Mouse (Mus musculus) midbrain, embryonic 15.5 days (tissue): ENCODE results near the gene Slc16a10. TPM values are rescaled to one million over a fixed set of nuclear protein-coding genes. Genes with fewer than 3 reads are reported as not detected.

Experiments used
- ATAC-seq: fragments of 200-750 bp; cut with Nextera tagmentation; replicated peaks from 2 replicates; pipeline ENCODE4 v1.8.0; 2017; ENCODE audit warnings: moderate TSS enrichment
- H3K27ac ChIP-seq: fragments of 300-500 bp; sonication (generic); 2 replicates; pipeline ENCODE4 v1.5.1; 2015; ENCODE audit warnings: mild to moderate bottlenecking, inconsistent platforms
- H3K27me3 ChIP-seq: fragments of 300-500 bp; sonication (generic); replicated peaks from 2 replicates; pipeline ENCODE4 v1.6.1; 2015; ENCODE audit warnings: inconsistent platforms
- H3K36me3 ChIP-seq: fragments of 300-500 bp; sonication (generic); replicated peaks from 2 replicates; pipeline ENCODE4 v1.6.1; 2015; ENCODE audit warnings: inconsistent platforms
- H3K4me1 ChIP-seq: fragments of 300-500 bp; sonication (generic); 2 replicates; pipeline ENCODE4 v1.6.1; 2015; ENCODE audit warnings: inconsistent platforms
- H3K4me2 ChIP-seq: fragments of 300-500 bp; sonication (generic); 2 replicates; pipeline ENCODE4 v1.6.1; 2015; ENCODE audit warnings: inconsistent platforms, mild to moderate bottlenecking, moderate library complexity
- H3K4me3 ChIP-seq: fragments of 300-500 bp; sonication (generic); 2 replicates; pipeline ENCODE4 v1.5.1; 2015; ENCODE audit warnings: mild to moderate bottlenecking, inconsistent platforms
- H3K9ac ChIP-seq: fragments of 300-500 bp; sonication (generic); 2 replicates; pipeline ENCODE4 v1.6.1; 2015; ENCODE audit warnings: mild to moderate bottlenecking, inconsistent platforms
- H3K9me3 ChIP-seq: fragments of 300-500 bp; sonication (generic); 2 replicates; pipeline ENCODE4 v1.6.1; 2016; ENCODE audit warnings: inconsistent platforms
- WGBS: fragments of 180-500 bp; shearing (Covaris S2); methylation state at CpG from one replicate; pipeline ENCODE4 v1.1.7; 2015; ENCODE audit warnings: mixed read lengths; 5-methylcytosine and 5-hydroxymethylcytosine counted together
- polyA plus RNA-seq: library from polyadenylated mRNA; unstranded; fragments of >200 nt; fragmentation: Nextera tagmentation; extraction: Ambion mirVana; gene quantifications from 2 replicates; pipeline ENCODE4 v1.2.1, GENCODE M21; 2015

Slc16a10 gene
- polyA plus RNA-seq, 1 experiment from 2014 or later: 3.6 TPM

DNA sequence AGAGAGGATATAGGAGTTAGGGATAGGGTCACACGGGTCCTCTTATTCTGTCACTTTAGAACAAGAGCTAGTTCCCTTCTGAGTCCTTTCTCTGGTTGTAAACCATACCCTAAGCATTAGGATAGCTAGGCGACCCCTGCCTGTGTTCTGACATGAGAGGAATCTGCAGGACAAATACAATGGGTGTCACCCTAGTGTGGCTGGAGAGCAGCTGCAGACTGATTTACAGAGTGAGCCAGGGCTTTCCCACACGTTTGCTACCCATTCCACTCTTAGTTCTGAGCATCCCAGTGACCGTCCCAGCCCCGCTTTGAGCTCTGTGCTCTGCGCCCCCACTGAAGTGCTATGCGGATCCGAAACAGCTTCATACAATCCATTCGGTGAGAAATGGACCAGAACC lies 71.4 kb downstream of the Slc16a10 start:
- no peak overlapping the region for H3K4me2 ChIP-seq
- no peak for ATAC-seq
- WGBS: 68% methylated on average over 9 of the region's 9 CpGs
- H3K27ac ChIP-seq: no peak overlapping the region
- no peak overlapping the region for H3K9ac ChIP-seq
- H3K4me3 ChIP-seq: no peak overlapping the region
- H3K9me3 ChIP-seq: no peaks in the 10 kb centered on the region
- H3K36me3 ChIP-seq: no peaks in the 10 kb centered on the region
- H3K4me1 ChIP-seq: peaks cover 3% of the 10 kb centered on the region; the same call in 1 of the 2 replicates
- H3K27me3 ChIP-seq: no peaks in the 10 kb centered on the region

DNA sequence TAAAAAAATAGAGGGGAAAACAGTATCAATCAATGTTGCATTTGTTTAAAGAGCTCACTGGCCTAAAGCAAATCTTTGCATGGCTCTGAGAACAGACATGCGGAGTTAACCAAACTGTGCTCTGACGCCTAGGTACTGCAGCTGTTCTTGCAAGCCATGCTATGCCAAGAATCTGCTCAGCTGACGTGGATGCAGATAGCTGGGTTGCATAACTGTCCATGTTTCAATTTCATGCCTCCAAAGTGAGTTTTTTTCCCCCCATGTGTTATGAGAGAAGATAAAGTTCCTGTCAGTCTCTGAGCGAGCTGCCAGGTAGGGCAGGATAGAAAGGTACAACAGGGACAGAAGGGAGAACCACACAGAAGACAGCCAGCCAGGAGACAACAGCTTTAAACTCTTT lies 72.8 kb downstream of the Slc16a10 start:
- Histone ChIP-seq H3K4me2 (no peak overlapping the region), H3K27ac (no peak overlapping the region), H3K4me1 (peaks cover 8% of the 10 kb centered on the region; the same call in 1 of the 2 replicates), H3K9me3 (no peaks in the 10 kb centered on the region), H3K27me3 (no peaks in the 10 kb centered on the region), H3K9ac (no peak overlapping the region), H3K36me3 (no peaks in the 10 kb centered on the region), H3K4me3 (no peak overlapping the region)
- ATAC-seq: no peak
- 71% methylated on average over 4 of the region's 4 CpGs for WGBS

DNA sequence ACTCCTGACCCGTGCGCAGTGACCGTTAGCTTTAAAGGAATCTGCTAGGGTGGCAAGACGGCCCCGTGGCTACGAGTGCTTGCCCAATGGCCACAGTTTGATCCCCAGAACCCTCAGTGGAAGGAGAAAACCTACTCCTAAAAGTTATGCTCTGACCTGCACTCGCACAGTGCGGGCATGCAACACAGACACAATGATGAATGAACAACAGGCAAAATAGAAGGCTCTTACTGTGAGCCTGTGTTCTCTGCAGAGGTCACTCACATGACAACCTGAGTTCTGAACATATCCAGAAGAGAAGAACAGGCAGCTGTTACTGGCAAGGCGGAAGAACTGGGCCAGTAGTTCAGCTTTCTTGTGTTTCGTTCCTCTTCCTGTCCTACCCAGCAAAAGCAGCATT lies 73.5 kb downstream of the Slc16a10 start:
- Histone ChIP-seq H3K4me3 (no peak overlapping the region), H3K4me1 (peaks cover 8% of the 10 kb centered on the region; the same call in 1 of the 2 replicates), H3K9me3 (no peaks in the 10 kb centered on the region), H3K36me3 (no peaks in the 10 kb centered on the region), H3K27ac (no peak overlapping the region), H3K4me2 (no peak overlapping the region), H3K9ac (no peak overlapping the region), H3K27me3 (no peaks in the 10 kb centered on the region)
- 81% methylated on average over 10 of the region's 10 CpGs for WGBS
- no peak for ATAC-seq

DNA sequence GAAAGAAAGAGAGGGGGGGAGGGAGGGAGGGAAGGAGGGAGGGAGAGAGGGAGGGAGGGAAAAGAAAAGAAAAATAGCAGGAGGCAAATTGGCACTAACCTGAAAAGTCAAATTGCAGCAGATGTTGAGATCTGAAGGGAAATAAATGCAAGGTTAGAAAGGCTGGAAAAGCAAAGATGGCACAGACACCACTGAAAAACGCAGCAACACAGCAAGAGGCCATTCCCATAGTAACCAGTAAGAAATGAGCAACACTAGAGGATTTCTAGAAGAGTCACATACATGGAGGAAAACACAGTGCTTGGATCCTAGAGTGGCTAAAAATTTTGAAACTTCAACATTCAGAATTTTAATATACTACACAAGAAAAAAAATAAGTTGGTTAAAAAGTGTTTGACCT lies 74.5 kb downstream of the Slc16a10 start:
- H3K4me1 ChIP-seq: peaks cover 8% of the 10 kb centered on the region; the same call in 1 of the 2 replicates
- no peak overlapping the region for H3K9ac ChIP-seq
- H3K9me3 ChIP-seq: no peaks in the 10 kb centered on the region
- no peaks in the 10 kb centered on the region for H3K27me3 ChIP-seq
- no peak for ATAC-seq
- H3K27ac ChIP-seq: no peak overlapping the region
- no peak overlapping the region for H3K4me2 ChIP-seq
- no peak overlapping the region for H3K4me3 ChIP-seq
- 12% methylated on average over 1 of the region's 1 CpGs for WGBS
- no peaks in the 10 kb centered on the region for H3K36me3 ChIP-seq

DNA sequence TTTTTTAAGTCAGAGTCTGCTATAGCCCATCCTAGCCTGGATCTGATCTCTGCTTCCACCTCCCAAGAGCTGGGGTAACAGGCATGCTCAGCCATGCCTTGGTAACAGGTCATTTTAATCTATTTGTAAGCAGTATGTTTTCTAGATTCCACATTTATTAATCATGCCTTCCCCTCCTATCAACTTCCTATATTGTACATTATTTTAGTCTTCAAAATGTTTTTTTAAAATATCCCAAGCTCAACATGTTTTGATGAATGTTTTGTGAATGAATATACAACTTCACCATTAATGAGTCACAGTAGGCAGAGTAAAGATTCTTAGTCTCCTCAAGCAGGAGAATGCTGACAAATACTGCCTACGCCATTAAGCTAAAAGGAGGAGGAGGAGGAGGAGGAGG lies 75.0 kb downstream of the Slc16a10 start:
- ATAC-seq: no peak
- Histone ChIP-seq H3K9ac (no peak overlapping the region), H3K4me1 (peaks cover 8% of the 10 kb centered on the region; the same call in 1 of the 2 replicates), H3K36me3 (no peaks in the 10 kb centered on the region), H3K9me3 (no peaks in the 10 kb centered on the region), H3K4me2 (no peak overlapping the region), H3K4me3 (no peak overlapping the region), H3K27ac (no peak overlapping the region), H3K27me3 (no peaks in the 10 kb centered on the region)
- 0% methylated on average over 1 of the region's 1 CpGs for WGBS

DNA sequence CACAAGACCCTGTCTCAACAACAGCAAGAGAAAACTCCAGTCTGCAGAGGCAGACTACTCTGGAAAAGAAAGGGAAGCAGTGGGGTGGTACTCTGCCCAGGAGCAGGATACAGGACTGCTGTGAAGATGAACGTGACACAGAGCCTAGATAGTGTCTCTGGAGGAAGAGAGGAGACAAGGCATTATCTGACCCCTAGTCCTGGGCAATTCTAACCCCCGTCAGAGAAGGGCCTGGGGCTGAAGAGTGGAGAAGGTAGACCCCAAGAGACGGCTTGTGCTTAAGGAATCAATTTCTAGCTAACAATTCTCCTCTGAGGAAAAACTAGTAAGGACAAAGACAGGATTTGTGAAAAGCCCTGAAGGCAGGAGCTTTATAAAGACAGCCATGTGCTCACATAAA lies 76.7 kb downstream of the Slc16a10 start:
- H3K9ac ChIP-seq: no peak overlapping the region
- peaks cover 8% of the 10 kb centered on the region; the same call in 1 of the 2 replicates for H3K4me1 ChIP-seq
- no peaks in the 10 kb centered on the region for H3K27me3 ChIP-seq
- H3K27ac ChIP-seq: no peak overlapping the region
- H3K4me2 ChIP-seq: no peak overlapping the region
- no peak overlapping the region for H3K4me3 ChIP-seq
- no peak for ATAC-seq
- H3K36me3 ChIP-seq: no peaks in the 10 kb centered on the region
- WGBS: 19% methylated on average over 3 of the region's 3 CpGs
- no peaks in the 10 kb centered on the region for H3K9me3 ChIP-seq

DNA sequence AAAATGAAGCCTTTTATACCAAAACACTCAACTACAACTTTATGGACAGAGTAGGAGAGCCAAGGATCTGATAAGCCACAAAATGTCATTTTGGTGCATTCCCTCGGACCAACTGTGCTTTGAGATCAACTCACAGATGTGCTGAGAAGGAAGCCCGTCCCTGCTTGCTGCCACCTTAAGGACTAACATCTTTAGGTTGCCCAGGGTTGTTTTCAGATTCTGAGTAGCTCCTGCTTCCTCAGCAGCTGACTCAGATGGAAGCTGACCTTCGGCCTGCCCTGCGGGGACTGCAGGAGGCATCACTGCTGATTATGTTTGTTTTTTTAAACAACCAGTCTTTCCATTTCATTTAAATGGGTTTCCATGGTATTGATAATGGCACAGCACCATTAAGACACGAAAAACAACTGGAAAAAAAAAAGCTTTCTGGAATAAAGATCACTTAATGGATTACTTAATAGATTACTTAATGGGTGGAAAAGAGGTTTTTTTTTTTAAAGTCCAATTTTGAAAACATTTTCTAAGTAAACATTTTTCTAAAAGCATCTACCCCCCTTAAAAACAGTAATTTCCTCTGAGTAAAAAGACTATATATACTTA lies 78.7 kb downstream of the Slc16a10 start:
- H3K9ac ChIP-seq: no peak overlapping the region
- no peaks in the 10 kb centered on the region for H3K27me3 ChIP-seq
- no peak overlapping the region for H3K4me2 ChIP-seq
- no peaks in the 10 kb centered on the region for H3K9me3 ChIP-seq
- 38% methylated on average over 5 of the region's 5 CpGs for WGBS
- ATAC-seq: no peak
- no peak overlapping the region for H3K4me3 ChIP-seq
- H3K36me3 ChIP-seq: no peaks in the 10 kb centered on the region
- H3K27ac ChIP-seq: no peak overlapping the region
- peaks cover 8% of the 10 kb centered on the region; the same call in 1 of the 2 replicates for H3K4me1 ChIP-seq

DNA sequence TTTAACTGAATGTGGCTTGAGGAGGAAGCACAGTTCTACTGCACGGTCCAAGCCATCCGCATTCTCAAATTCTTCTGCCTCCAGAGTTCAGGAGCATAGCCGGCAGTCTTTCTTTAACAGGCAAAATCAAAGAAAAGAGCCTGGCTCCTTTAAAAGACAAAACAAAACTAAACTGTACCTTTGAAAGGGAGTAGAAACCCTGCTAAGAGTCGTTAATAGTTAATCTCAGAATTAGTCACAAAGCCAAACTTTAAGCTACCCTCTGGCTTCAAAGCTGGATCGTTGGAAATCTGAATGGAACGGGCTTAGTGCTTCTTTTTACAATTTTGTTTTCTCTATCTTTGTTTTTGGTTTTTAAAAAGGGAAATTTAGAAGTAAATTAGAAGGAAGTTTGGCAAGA lies 79.2 kb downstream of the Slc16a10 start:
- Histone ChIP-seq H3K4me2 (no peak overlapping the region), H3K27me3 (no peaks in the 10 kb centered on the region), H3K4me3 (no peak overlapping the region), H3K9me3 (no peaks in the 10 kb centered on the region), H3K4me1 (peaks cover 8% of the 10 kb centered on the region; the same call in 1 of the 2 replicates), H3K27ac (no peak overlapping the region), H3K36me3 (no peaks in the 10 kb centered on the region), H3K9ac (no peak overlapping the region)
- no peak for ATAC-seq
- 40% methylated on average over 6 of the region's 6 CpGs for WGBS

DNA sequence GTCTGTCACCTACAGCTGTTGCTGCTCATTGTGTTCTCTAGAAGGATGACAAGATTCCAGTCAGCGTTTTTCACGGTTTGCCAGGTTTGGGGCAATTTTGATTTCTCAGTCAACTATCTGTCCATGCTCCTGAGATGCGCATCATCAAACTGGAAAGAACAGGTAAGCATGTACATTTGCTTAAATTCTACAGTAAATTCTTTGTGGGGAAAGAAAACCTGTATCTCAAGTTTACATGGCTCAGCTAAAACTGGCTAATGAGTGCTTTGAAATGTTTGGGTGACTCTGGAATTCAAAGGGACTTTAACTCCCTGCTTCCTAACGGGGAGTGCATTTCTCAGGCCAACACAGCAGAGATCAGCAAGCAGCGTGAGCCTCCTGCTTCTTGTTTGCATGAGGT lies 80.1 kb downstream of the Slc16a10 start:
- peaks cover 8% of the 10 kb centered on the region; the same call in 1 of the 2 replicates for H3K4me1 ChIP-seq
- no peaks in the 10 kb centered on the region for H3K9me3 ChIP-seq
- H3K4me2 ChIP-seq: no peak overlapping the region
- no peak for ATAC-seq
- no peaks in the 10 kb centered on the region for H3K36me3 ChIP-seq
- H3K9ac ChIP-seq: no peak overlapping the region
- no peaks in the 10 kb centered on the region for H3K27me3 ChIP-seq
- H3K4me3 ChIP-seq: no peak overlapping the region
- 84% methylated on average over 5 of the region's 5 CpGs for WGBS
- no peak overlapping the region for H3K27ac ChIP-seq

DNA sequence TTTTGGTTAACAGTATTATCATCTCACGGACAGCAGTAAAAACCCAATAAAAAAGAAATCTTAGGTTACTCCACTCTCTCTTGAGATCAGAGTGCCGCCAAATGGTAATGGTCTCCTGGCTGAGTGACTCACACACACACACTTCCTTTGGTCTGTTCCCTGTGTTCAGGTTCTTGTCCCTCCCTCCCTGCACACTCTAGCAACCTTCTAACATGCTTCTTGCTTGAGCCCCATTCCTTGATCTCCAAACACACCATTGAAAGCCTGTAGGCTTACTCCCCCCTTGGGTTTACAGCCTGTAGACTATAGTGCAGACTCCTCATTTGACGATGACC lies 83.3 kb downstream of the Slc16a10 start:
- Histone ChIP-seq H3K4me3 (no peak overlapping the region), H3K27me3 (no peaks in the 10 kb centered on the region), H3K9me3 (no peaks in the 10 kb centered on the region), H3K4me1 (no peaks in the 10 kb centered on the region; the same call in 1 of the 2 replicates), H3K4me2 (no peak overlapping the region), H3K27ac (no peak overlapping the region), H3K9ac (no peak overlapping the region), H3K36me3 (no peaks in the 10 kb centered on the region)
- ATAC-seq: no peak
- 87% methylated on average over 3 of the region's 3 CpGs for WGBS

DNA sequence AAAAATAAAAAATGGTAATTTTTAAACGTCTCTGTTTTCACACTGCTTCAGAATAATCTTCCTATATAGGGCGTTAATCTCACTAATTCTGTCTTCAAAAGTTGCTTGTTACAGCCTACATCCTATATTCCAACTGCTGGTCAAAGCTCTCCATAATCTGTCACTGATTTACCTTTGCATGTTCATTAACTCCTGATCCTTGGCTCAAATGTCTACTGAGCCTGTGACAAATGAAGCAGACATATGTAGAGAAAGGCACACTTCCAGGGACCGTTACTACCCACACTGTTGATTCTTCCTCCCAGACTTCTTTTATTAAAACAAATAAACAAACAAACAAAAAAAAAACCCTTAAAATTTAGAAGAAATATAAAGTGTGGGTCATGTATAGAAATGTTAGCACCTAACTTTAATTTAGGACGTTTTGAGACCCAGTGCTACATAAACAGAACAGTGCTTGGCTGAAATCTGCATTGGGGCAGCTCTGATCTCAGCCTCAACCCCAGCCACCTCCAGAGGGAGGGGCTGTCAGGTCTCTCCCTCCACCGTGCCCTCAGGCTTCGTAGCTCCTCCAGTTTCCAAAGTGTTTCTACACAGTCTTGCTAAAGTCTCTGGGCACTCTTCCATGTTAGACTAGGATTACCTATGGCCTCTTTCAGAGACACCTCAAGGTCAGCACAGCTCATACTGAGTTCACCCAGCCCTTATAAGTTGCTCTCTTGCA lies 83.8 kb downstream of the Slc16a10 start:
- Histone ChIP-seq H3K4me1 (no peaks in the 10 kb centered on the region; the same call in 1 of the 2 replicates), H3K36me3 (no peaks in the 10 kb centered on the region), H3K27me3 (no peaks in the 10 kb centered on the region), H3K4me3 (no peak overlapping the region), H3K9me3 (no peaks in the 10 kb centered on the region), H3K27ac (no peak overlapping the region), H3K9ac (no peak overlapping the region), H3K4me2 (no peak overlapping the region)
- WGBS: 69% methylated on average over 6 of the region's 6 CpGs
- no peak for ATAC-seq

DNA sequence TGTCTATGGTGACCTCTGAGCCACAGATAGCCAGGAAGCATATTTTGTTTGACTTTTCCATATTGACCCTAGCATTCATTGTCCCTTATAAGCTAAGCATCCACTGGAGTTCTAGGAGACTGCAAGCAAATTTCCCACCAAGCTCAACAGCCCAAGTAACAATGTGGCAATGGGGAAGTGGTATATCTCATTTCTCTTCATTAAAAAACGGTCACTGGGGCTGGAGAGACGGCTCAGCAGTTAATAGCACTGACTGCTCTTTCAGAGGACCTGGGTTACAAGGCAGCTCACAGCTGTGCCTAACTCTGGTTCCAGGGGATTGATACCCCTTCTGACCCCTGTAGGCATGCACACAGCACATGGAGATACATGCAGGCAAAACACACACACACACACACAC lies 84.4 kb downstream of the Slc16a10 start:
- ATAC-seq: no peak
- H3K36me3 ChIP-seq: no peaks in the 10 kb centered on the region
- WGBS: 57% methylated on average over 2 of the region's 2 CpGs
- H3K4me2 ChIP-seq: no peak overlapping the region
- no peaks in the 10 kb centered on the region for H3K27me3 ChIP-seq
- H3K9me3 ChIP-seq: no peaks in the 10 kb centered on the region
- no peak overlapping the region for H3K4me3 ChIP-seq
- H3K9ac ChIP-seq: no peak overlapping the region
- no peak overlapping the region for H3K27ac ChIP-seq
- no peaks in the 10 kb centered on the region; the same call in 1 of the 2 replicates for H3K4me1 ChIP-seq

DNA sequence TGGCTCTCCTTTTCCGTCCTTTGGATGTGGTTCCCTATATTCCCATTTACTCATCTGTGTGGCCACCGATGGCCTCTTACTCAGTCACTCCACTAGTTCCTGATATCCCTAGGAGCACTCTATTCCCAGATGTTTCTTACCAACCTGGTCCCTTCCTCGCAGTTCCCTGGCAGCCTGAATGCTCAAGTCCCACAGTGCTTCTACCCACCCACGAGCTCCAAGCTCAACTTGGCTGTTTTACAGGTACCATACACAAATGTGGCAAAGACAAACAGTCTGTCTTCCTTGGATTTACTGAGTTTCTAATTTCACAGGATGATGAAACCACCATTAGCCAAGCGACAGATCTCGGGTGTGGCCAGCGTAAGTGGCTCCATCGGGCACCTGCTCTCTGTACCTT lies 87.6 kb downstream of the Slc16a10 start:
- Histone ChIP-seq H3K4me1 (no peaks in the 10 kb centered on the region; the same call in 1 of the 2 replicates), H3K27ac (no peak overlapping the region), H3K27me3 (no peaks in the 10 kb centered on the region), H3K36me3 (no peaks in the 10 kb centered on the region), H3K4me2 (no peak overlapping the region), H3K9ac (no peak overlapping the region), H3K4me3 (no peak overlapping the region), H3K9me3 (no peaks in the 10 kb centered on the region)
- no peak for ATAC-seq
- WGBS: 93% methylated on average over 8 of the region's 8 CpGs
